Mouse (Mus musculus) ES-E14 (cell line): ENCODE data around the gene 1700067K01Rik.

Source experiments
- CHD2 ChIP-seq: IDR thresholded peaks from 2 replicates; pipeline ENCODE4 v1.6.1; 2014; ENCODE audit warnings: mild to moderate bottlenecking, low read depth, low read length, inconsistent platforms
- HCFC1 ChIP-seq: IDR thresholded peaks from 2 replicates; pipeline ENCODE4 v1.6.1; 2012; ENCODE audit warnings: low read length, inconsistent platforms, borderline replicate concordance; ENCODE audit not compliant: insufficient read depth
- ZC3H11A ChIP-seq: IDR thresholded peaks from 2 replicates; pipeline ENCODE4 v1.6.1; 2012; ENCODE audit warnings: low read depth, mild to moderate bottlenecking, inconsistent platforms, low read length, borderline replicate concordance
- ZNF384 ChIP-seq: IDR thresholded peaks from 2 replicates; pipeline ENCODE4 v1.6.1; 2012; ENCODE audit warnings: low read depth, low read length, inconsistent platforms

- TF ChIP-seq ZC3H11A (no peak), HCFC1 (no peak), CHD2 (no peak), ZNF384 (no peak)
These were observed 20.5 kb upstream of the 1700067K01Rik start for GRCm38 (mm10) chr8:83980845-83981244.
